Mouse (Mus musculus) yolk sac, embryonic 10.5 days (tissue): ENCODE results near the gene Fads1.

ENCODE experiments used
- DNase-seq: peaks from one replicate; pipeline ENCODE4 v3.0.0-alpha.2; 2017; ENCODE audit warnings: low spot score

Fads1 gene

GRCm38 (mm10) chr19:10176941-10177372 lies 5.7 kb upstream of the Fads1 start:
- no peak for DNase-seq

DNA sequence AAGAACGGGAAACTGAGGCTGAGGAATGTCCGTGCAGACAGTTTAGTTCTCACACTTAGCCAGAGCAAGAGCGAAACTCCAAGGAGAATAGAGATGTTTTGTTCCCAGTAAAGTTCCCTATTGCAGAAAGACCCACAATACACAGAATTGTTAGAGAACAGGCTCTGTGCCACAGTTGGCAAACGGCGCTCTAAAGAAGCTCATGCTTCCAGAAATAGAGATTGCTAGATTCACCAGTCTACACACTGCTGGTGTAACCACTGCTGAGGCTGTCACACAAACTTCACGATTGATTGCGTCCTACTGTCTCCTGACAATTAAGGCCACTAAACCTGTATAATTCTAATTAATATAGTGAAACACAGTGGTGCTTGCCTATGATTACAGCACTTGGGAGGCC lies 1.5 kb upstream of the Fads1 start:
- DNase-seq = no peak

DNA sequence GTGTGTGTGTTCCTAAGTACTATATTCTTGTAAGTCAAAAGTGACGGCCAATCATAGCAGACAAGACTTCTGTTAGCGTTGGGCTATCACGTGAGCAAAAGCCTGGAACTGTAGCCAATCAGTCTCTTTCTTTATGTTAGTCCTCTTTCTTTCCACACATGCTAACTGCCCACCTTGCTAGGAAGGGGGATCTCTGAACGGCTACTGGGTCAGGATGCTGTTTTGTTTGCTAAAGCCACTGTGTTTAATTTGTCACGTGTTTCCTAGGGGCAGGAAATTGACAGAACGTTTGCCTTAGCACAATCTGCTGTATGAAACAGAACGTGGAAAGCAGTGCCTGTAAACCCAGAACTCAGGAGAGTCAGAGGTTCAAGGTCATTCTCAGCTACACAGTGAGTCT lies 546 bp upstream of the Fads1 start:
- no peak for DNase-seq

DNA sequence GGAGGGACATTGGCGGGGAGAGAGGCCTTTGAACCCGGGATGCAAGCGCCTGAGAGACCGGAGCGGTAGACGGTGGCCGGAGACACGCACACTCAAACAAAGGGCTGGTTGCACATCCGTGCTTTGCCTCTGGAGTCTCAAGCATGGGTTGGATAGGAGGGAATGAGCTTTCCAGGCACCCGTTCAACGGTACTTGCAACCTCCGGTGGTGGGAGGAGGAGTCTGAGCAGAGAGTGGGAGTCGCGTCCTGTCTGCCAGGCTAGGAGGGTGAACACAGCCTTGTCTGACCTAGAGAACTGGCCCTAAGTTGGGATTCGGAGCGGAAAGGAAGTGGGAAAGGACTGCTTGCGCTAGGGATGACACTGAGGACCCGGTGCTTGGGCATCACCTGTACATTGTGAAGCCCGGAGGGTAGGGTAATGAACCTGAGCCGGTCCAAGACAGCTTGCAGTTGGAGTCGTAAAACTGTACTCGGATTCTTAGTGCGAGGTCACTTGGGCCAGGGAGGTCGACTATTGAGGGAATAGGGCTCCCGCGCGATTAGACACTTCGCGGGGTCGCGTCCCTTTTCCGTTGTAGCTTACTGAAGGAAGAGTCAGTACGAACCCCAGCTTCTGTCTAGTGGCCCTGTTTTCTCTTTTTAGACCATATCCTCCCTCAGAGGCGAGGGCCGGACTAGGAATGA lies 753 bp downstream of the Fads1 start:
- DNase-seq = peak; percentile 62

GRCm38 (mm10) chr19:10184096-10184495 lies 1.4 kb downstream of the Fads1 start:
- no peak for DNase-seq

- no peak for DNase-seq
Measured at GRCm38 (mm10) chr19:10185876-10186275, 3.2 kb downstream of the Fads1 start.

GRCm38 (mm10) chr19:10186569-10186968 lies 3.9 kb downstream of the Fads1 start:
- no peak for DNase-seq

DNA sequence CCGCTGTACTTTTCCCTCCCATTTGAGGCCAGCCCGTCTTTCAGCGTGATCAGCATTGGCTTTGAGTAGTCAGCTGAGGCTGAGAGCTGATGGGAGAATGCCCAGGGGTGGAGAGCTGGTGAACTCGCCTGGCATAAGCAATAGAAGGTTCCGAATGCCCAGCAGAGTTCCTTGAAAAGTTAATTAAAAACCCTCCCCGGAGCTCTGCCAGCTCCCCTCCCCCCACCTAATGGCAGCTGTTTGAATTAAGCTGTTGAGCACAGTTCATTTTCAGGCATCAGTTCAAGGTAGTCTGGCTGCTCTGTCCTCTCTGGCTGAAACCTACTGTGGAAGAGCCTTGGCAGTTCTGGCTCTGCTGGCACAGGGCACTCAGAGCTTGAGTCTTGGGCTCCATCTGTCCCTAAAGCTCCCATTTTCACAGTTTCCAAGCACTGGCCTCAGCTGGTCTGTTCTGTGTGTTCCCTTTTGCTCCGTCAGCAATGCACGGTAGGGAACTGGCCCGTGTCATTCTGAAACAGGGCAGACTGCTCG lies 5.7 kb downstream of the Fads1 start:
- no peak for DNase-seq

DNA sequence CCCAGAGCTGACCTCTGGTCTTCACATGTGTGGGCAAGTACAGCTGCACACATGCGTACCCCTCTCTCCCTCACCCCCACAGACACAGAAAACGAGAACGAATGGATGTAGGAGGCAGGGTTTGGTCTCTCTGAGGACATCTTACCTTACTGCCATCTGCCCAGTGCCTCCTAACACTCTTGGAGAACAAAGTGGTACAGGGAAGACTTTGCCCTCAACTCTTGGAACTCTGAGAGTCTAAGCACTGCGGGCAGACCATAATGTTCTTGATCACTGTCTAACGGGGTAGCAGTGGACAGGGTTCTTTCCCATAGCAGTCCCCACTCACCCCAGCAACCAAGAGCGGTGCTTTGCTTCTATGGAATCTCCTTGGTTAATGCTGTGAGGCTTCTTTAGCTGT lies 6.3 kb downstream of the Fads1 start:
- DNase-seq = no peak

- DNase-seq = no peak
Measured at GRCm38 (mm10) chr19:10189940-10190339, 7.3 kb downstream of the Fads1 start.

DNA sequence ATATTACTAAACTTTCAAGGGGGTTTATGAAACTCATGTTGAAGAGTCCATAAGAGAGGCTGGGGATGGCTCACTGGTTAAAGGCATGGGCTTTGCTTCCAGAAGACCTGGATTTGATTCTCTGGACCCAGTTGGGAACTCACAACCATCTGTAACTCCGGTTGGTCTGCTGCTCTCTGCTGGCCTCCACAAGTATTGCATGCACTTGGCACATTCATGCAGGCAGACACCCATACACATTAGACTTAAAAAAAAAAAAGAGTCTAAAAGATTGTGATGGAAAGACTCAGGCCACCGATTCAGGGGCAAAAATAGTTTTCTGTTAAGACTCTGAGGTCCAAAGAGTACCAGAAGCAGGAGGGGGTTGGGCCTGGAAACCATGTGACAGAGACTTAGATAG lies 8.1 kb downstream of the Fads1 start:
- DNase-seq = peak; percentile 49

DNA sequence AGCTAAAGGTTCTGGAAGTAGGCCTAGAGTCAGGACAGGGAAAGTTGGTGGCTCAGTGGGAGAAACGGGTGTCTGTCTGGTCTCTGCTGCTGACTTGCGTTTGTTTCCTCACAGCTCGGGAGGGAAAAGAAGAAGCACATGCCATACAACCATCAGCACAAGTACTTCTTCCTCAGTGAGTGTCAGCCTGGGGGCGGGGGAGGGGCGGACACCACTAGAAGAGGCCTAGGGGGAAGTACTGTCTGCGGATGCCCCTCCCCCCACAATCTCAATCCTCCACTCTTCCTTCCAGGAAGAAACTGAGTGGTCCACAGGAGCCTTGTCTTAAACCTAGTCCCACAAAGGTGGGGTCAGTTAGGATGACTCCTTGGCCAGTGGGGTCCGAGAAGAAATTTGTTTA lies 8.6 kb downstream of the Fads1 start:
- DNase-seq = no peak

- no peak for DNase-seq
Measured at GRCm38 (mm10) chr19:10194337-10194736, 11.6 kb downstream of the Fads1 start.

- no peak for DNase-seq
Measured at GRCm38 (mm10) chr19:10195252-10195651, 12.6 kb downstream of the Fads1 start.

- no peak for DNase-seq
Measured at GRCm38 (mm10) chr19:10197130-10197529, 14.4 kb downstream of the Fads1 start.

DNA sequence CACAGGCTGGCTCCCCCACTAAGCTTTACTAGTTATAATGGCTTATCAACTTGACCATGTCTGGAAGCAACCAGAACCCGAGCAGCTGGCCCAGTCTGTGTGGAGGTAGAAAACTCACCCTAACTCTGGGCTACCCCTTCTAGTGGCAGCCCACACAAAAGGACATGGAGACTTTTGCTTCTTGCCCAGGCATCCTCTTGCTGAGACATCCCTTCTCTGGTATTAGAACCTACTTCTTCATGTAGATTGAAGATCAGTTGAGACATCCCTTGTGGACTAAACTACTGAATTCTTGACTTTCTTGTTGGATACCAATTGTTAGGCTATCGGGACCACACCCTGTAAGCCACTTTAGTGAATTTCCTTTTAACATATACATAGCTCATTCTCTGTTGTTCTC lies 15.6 kb downstream of the Fads1 start:
- DNase-seq = no peak

GRCm38 (mm10) chr19:10198723-10199122 lies 16.0 kb downstream of the Fads1 start:
- peak; percentile 47 for DNase-seq

DNA sequence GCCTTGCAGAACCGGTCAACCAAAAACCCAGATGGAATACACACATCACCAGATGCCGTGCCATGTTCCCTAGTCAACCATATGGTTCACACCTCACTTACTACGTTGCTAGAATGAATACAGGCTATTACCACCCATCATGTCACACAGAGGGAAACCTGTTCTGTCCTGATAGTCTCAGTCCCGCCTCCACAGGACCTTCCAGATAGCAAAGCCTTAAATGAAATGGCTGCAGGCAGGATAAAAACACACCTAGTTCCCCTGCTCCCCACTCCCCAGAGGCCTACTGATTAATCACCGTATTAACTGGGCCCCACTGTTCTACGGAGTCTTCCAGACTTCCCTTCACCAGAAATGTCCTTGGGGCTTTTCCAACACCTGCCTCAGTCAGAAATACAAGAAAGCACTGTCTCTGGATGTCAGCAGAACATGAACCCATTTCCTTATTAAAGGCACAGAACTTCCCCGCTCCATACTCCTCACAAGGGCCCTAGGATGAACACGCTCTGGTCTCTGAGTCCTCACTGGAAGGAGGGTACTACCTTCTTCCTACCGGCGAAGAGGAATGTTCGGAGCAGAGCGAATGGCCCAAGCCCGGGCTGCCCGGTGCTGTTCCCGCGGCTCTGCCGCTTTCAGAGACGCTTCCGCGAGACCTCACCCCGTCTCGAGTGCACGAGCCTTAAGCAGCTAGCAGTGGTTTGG lies 20.6 kb downstream of the Fads1 start:
- DNase-seq = peak; percentile 26

DNA sequence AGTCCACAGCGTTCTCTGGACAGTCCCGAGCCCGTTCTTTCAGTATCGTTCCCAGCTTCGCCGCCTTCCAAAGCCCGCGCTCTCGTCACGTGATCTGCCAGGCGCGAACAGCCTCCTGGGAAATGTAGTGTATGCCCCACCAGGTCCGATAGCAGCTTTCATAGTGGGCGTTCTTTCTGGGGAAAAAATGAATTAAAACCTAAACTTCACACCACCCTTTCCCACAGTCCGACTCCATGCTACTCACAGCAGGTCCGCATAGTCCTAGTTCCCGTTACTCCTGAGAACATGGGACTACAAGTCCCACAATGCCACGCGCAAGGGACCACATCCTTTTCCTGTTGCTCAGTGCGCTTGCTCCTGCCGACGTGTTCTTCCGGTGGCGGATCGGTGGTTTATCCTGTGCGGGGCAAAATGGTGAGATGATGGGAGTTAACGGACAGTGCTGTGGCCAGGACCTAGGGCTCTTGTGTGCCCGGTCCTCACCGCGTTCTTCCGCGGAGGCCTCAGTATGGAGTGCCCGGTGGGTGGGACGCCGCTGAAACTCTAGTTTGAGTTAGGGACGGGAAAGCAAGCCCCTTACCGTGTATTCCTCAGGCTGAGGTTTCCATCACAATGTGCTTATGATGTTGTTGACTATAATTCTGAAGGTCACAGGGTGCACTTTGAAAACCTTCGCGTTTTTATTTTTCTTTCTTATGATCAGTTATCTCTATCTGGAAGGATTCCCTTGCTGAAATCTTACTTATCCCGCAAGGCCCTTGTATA lies 21.3 kb downstream of the Fads1 start, which contains the start of the genes Tmem258 and Fen1:
Gene Tmem258 (plus strand): TSS at position 167 of the 768 bp plus-strand sequence.
Gene Fen1 (minus strand): TSS at position 322 of the 768 bp plus-strand sequence.
- DNase-seq = peak; percentile 92

DNA sequence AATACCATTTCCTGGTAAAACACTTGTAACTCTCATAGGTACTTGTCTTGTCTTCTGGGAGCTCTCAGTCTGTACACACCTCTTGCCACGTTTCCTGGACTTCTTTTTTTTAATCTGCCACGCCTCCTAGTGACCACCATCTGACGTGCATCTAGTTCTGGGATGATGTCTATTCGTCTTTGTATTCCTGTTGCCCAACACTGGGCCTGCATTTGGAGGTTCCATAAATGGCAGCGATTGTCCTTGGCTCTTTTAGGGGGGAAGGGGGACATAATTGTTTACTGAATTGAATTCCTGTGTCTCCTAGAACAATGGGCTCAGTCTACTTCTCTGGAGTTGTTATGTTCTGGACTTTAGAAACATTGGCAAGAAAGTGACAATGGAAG lies 21.9 kb downstream of the Fads1 start:
- peak; percentile 61 for DNase-seq

GRCm38 (mm10) chr19:10205051-10205450 lies 22.4 kb downstream of the Fads1 start:
- no peak for DNase-seq

GRCm38 (mm10) chr19:10208851-10209250 lies 26.2 kb downstream of the Fads1 start:
- no peak for DNase-seq

GRCm38 (mm10) chr19:10210885-10211284 lies 28.2 kb downstream of the Fads1 start:
- DNase-seq = no peak
